Mouse (Mus musculus): ENCODE measurements at regions not wholly inside any gene's neighbourhood (a gene's known extent, or its start where the extent isn't known, plus 50 kb on each side); places are given as distances from the start of the nearest gene placed in this dataset.
A peak's percentile ranks its signal among the peaks of the same experiment; 100 is the strongest.

DNA sequence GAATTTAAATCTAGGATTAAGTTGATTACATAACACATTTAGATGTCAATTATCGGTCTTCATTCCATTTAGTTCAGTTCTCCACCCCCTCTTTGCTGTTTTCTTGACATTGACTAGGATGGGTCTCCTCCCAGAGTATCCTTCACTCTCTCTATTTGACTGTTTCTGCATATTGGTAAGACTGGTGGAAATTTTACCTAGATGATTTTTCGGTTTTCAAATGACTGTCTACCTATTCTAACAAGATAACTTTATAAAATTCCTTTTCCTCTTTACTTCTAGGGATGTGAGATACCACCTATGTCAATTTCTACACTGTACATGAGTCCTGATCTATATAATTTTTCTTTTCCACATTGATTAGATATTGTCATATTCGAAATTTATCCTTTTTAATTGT lies 142.4 kb upstream of the Ccdc54 start:
- H3K9ac ChIP-seq (ENCODE audit: low read depth, low read length): no peak overlapping the region
- H3K36me3 ChIP-seq (ENCODE audit: control insufficient read depth, insufficient read depth, low read length): no peaks in the 10 kb centered on the region
- no peak overlapping the region for H3K27ac ChIP-seq (ENCODE audit: low read depth, low read length)
- no peak overlapping the region for H3K4me2 ChIP-seq
- ATAC-seq (replicated peaks; ENCODE audit: insufficient number of reproducible peaks, low FRiP score, low TSS enrichment): no peak
- 0 out of 2 replicates have a peak, but pooled peaks cover 3% of the 10 kb centered on the region for H3K4me1 ChIP-seq (ENCODE audit: control insufficient read depth, insufficient read depth, low read length)
- no peaks in the 10 kb centered on the region for H3K9me3 ChIP-seq (replicated peaks; ENCODE audit: control insufficient read depth, low read length)
- 86% methylated on average over 3 of the region's 3 CpGs for WGBS (ENCODE audit: insufficient replicate concordance)
- H3K27me3 ChIP-seq (ENCODE audit: control insufficient read depth, insufficient read depth, low read length): no peaks in the 10 kb centered on the region; the same call in 1 of the 2 replicates
- no peak overlapping the region for H3K4me3 ChIP-seq (ENCODE audit: low read depth, low read length)

DNA sequence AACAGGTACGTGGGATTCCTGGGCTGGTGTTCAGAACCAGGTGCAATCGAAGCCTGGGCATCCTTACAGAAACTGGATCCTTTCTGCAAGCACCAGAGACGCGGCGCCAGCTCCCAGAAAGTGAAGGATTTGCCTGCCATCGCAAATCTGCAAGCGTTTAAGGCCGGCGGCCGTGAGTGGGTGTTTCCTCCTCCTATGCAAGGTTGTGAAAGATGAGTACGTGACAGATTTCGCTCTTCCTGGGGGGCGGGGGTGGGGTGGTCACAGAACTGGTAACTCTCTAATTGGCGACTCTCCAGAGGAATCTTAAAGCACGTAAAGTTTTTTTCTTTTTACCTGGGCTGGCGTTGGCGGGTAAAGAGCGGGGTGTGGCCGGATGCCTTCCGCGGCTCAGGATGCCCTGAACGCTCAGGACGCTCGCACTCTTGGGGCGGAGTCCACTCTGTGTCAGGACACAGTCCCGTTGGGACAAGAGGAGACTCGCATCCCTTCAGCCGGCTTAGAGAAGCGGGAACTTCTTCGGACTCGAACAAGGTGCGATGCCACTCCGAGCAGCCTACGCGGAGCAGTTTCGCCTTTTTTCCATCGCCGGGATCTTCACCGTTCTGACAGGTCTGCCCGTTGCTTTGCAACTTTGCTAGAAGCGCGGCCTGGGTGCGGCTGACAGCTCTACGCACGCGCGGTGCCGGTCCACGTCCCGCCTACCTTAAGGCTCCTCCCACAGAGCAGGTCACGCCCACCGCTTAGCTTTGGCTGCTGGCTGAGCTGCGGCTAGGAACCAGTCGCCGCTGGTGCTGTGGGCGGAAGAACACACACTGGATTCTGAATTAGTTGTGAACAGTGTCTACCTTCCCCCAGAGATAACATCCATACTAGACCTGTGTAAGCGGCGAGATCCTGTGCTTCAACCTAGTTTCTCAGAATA lies 141.4 kb upstream of the Ccdc54 start:
- H3K4me2 ChIP-seq: peak overlapping the region; percentile 91
- H3K9ac ChIP-seq (ENCODE audit: low read depth, low read length): peak overlapping the region; percentile 73
- peak overlapping the region; percentile 75 for H3K4me3 ChIP-seq (ENCODE audit: low read depth, low read length)
- H3K27me3 ChIP-seq (ENCODE audit: control insufficient read depth, insufficient read depth, low read length): no peaks in the 10 kb centered on the region; the same call in 1 of the 2 replicates
- peak; percentile 95 for ATAC-seq (replicated peaks; ENCODE audit: insufficient number of reproducible peaks, low FRiP score, low TSS enrichment)
- no peaks in the 10 kb centered on the region for H3K36me3 ChIP-seq (ENCODE audit: control insufficient read depth, insufficient read depth, low read length)
- WGBS (ENCODE audit: insufficient replicate concordance): under 1% methylated on average over 58 of the region's 58 CpGs
- H3K27ac ChIP-seq (ENCODE audit: low read depth, low read length): 0 out of 2 replicates have a peak overlapping the region, but pooled peaks have one; percentile 50
- H3K4me1 ChIP-seq (ENCODE audit: control insufficient read depth, insufficient read depth, low read length): 0 out of 2 replicates have a peak, but pooled peaks cover 3% of the 10 kb centered on the region
- no peaks in the 10 kb centered on the region for H3K9me3 ChIP-seq (replicated peaks; ENCODE audit: control insufficient read depth, low read length)

DNA sequence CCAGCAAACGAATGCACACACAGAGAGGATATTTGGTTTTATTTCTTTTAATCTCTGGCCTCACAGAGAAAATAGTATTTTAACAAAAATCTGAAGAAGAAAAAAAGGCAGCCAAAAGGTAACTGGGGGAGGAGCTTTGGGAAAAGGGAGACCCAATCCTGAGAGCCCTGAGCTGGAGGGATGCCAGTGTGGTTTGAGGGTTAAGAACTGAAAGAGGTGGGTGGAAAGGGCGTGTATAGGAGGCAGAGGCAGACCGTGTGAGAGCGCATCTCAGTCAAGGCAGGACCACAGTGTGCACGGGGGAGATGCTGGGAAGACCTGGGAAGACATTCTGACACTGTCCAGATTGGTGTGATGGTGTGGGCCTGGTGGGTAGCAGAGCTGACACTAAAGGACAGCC lies 138.4 kb upstream of the Ccdc54 start:
- no peak for ATAC-seq (replicated peaks; ENCODE audit: insufficient number of reproducible peaks, low FRiP score, low TSS enrichment)
- no peak overlapping the region for H3K4me2 ChIP-seq
- H3K36me3 ChIP-seq (ENCODE audit: control insufficient read depth, insufficient read depth, low read length): no peaks in the 10 kb centered on the region
- H3K4me3 ChIP-seq (ENCODE audit: low read depth, low read length): no peak overlapping the region
- no peaks in the 10 kb centered on the region for H3K9me3 ChIP-seq (replicated peaks; ENCODE audit: control insufficient read depth, low read length)
- no peak overlapping the region for H3K27ac ChIP-seq (ENCODE audit: low read depth, low read length)
- no peak overlapping the region for H3K9ac ChIP-seq (ENCODE audit: low read depth, low read length)
- 0 out of 2 replicates have a peak, but pooled peaks cover 3% of the 10 kb centered on the region for H3K4me1 ChIP-seq (ENCODE audit: control insufficient read depth, insufficient read depth, low read length)
- H3K27me3 ChIP-seq (ENCODE audit: control insufficient read depth, insufficient read depth, low read length): no peaks in the 10 kb centered on the region; the same call in 1 of the 2 replicates
- WGBS (ENCODE audit: insufficient replicate concordance): 59% methylated on average over 5 of the region's 5 CpGs

DNA sequence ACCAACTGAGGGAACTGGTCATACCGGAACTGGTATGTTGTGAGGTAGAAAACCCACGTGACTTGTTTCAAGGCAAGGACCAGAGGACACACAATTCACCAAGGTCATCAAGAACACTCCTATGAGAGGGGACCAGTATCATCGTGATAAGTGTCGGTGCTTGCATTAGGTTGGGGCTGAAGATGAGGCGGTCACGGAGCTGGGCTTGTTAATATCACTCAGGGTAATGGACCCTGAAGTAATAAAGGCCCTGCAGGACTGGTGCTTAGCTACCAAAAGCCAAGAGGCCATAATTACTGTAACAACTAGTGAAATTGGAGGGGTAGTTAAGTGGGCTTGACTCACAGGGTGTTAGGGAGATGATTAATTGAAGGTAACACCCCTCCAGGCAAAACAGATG lies 132.2 kb upstream of the Ccdc54 start:
- Histone ChIP-seq H3K27ac (ENCODE audit: low read depth, low read length) (no peak overlapping the region), H3K9ac (ENCODE audit: low read depth, low read length) (no peak overlapping the region), H3K36me3 (ENCODE audit: control insufficient read depth, insufficient read depth, low read length) (no peaks in the 10 kb centered on the region), H3K4me1 (ENCODE audit: control insufficient read depth, insufficient read depth, low read length) (no peaks in the 10 kb centered on the region), H3K27me3 (ENCODE audit: control insufficient read depth, insufficient read depth, low read length) (no peaks in the 10 kb centered on the region), H3K4me2 (no peak overlapping the region), H3K4me3 (ENCODE audit: low read depth, low read length) (no peak overlapping the region), H3K9me3 (replicated peaks; ENCODE audit: control insufficient read depth, low read length) (no peaks in the 10 kb centered on the region)
- WGBS (ENCODE audit: insufficient replicate concordance): 84% methylated on average over 6 of the region's 6 CpGs
- ATAC-seq (replicated peaks; ENCODE audit: insufficient number of reproducible peaks, low FRiP score, low TSS enrichment): no peak

DNA sequence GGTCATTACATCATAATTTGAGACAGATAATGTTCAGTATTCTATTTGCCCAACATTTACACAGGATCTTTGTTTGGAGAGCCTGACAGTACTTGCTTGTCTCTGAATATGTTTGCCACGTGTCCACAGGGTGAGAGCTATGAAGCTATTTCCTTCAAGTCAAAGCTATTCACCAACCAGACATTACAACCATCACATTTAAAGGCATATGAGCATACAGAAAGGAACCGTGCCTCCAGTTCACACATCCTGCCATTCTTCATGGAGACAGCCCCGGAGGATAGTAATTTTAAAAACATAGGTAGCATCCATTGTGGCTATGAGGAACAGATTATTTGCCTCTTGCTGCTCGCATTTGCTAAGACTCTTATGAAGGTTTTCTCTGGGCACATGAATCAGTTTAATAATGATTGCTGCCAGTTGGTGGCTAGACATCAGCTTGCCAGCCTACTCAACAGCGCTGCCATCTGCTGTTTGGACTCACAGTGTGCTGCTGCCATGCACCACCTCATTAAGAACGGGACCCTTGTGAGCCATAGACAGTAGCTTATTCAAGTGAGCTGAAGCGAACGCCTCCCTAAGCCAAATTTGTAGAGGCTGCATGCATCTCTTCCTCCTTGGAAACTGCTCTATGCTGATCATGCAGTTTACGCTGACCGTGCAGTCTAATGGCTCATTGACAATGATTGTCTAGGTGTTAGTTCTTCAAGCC lies 126.5 kb upstream of the Ccdc54 start:
- no peaks in the 10 kb centered on the region for H3K4me1 ChIP-seq (ENCODE audit: control insufficient read depth, insufficient read depth, low read length)
- H3K27ac ChIP-seq (ENCODE audit: low read depth, low read length): no peak overlapping the region
- H3K36me3 ChIP-seq (ENCODE audit: control insufficient read depth, insufficient read depth, low read length): no peaks in the 10 kb centered on the region
- no peak overlapping the region for H3K4me2 ChIP-seq
- ATAC-seq (replicated peaks; ENCODE audit: insufficient number of reproducible peaks, low FRiP score, low TSS enrichment): no peak
- no peak overlapping the region for H3K9ac ChIP-seq (ENCODE audit: low read depth, low read length)
- H3K4me3 ChIP-seq (ENCODE audit: low read depth, low read length): no peak overlapping the region
- WGBS (ENCODE audit: insufficient replicate concordance): 70% methylated on average over 10 of the region's 10 CpGs
- no peaks in the 10 kb centered on the region for H3K9me3 ChIP-seq (replicated peaks; ENCODE audit: control insufficient read depth, low read length)
- H3K27me3 ChIP-seq (ENCODE audit: control insufficient read depth, insufficient read depth, low read length): no peaks in the 10 kb centered on the region

DNA sequence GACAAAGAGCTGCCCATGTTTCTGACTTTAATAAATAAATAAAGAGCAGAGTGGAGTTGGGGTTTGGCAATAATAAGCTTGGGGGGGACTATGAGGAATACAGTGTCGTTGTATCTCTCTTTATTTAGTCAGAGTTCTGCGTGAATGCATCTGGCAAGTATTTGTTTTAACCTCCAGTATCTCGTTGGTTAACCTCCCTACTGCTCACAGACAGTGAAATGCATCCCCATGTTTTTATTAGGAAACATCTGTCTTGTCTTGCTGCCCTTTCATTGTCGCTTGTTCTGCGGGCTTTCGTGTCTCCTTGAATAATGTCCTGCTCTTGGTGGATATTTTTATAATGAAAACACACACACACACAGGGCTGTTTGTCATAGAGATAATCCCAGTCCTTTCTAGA lies 118.8 kb upstream of the Ccdc54 start:
- Histone ChIP-seq H3K4me3 (ENCODE audit: low read depth, low read length) (no peak overlapping the region), H3K4me1 (ENCODE audit: control insufficient read depth, insufficient read depth, low read length) (no peaks in the 10 kb centered on the region), H3K4me2 (no peak overlapping the region), H3K27ac (ENCODE audit: low read depth, low read length) (no peak overlapping the region), H3K9me3 (replicated peaks; ENCODE audit: control insufficient read depth, low read length) (no peaks in the 10 kb centered on the region), H3K9ac (ENCODE audit: low read depth, low read length) (no peak overlapping the region), H3K27me3 (ENCODE audit: control insufficient read depth, insufficient read depth, low read length) (no peaks in the 10 kb centered on the region), H3K36me3 (ENCODE audit: control insufficient read depth, insufficient read depth, low read length) (no peaks in the 10 kb centered on the region)
- WGBS (ENCODE audit: insufficient replicate concordance): 62% methylated on average over 6 of the region's 6 CpGs
- no peak for ATAC-seq (replicated peaks; ENCODE audit: insufficient number of reproducible peaks, low FRiP score, low TSS enrichment)

DNA sequence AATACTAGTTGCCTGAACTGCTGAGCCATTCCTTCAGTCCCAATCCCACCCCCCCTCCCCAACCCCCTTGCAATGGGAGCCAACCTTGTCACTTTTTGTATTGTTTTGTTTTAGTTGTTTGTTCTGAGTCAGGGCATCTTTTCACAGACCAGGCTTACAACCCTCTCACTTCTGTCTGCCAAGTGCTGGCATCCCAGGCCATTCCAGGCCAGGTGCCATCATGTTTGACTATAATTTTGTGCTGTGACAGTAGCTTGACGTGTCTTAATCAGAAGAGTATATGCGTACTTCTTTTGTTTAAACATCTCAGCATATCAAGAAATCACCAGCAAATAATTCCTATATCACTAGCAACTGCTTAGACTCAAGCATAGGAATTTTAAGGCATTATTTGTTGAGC lies 117.0 kb upstream of the Ccdc54 start:
- Histone ChIP-seq H3K9me3 (replicated peaks; ENCODE audit: control insufficient read depth, low read length) (no peaks in the 10 kb centered on the region), H3K27me3 (ENCODE audit: control insufficient read depth, insufficient read depth, low read length) (no peaks in the 10 kb centered on the region), H3K36me3 (ENCODE audit: control insufficient read depth, insufficient read depth, low read length) (no peaks in the 10 kb centered on the region), H3K27ac (ENCODE audit: low read depth, low read length) (no peak overlapping the region), H3K4me2 (no peak overlapping the region), H3K4me1 (ENCODE audit: control insufficient read depth, insufficient read depth, low read length) (no peaks in the 10 kb centered on the region), H3K9ac (ENCODE audit: low read depth, low read length) (no peak overlapping the region), H3K4me3 (ENCODE audit: low read depth, low read length) (no peak overlapping the region)
- no peak for ATAC-seq (replicated peaks; ENCODE audit: insufficient number of reproducible peaks, low FRiP score, low TSS enrichment)
- WGBS (ENCODE audit: insufficient replicate concordance): 82% methylated on average over 2 of the region's 2 CpGs

DNA sequence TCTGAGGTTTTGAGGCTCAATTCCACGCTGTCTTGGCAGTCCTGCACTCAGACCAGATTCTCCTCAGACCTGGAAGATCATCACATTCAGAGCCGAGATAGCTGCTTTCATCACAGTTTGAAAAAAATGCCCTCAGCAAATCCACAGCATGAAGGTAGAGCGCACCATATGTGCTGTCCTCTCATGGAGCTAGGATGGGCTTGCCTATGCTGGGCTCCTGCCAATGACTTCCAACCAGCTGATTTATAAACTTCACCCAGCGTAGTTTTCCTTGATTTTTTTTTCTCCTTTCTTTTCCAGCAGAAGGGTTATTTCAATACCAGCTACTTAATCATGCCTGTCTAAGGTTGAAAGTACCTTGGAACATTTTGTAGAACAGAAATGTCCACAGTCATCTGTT lies 115.0 kb upstream of the Ccdc54 start:
- no peaks in the 10 kb centered on the region for H3K9me3 ChIP-seq (replicated peaks; ENCODE audit: control insufficient read depth, low read length)
- no peak overlapping the region for H3K4me3 ChIP-seq (ENCODE audit: low read depth, low read length)
- no peaks in the 10 kb centered on the region for H3K27me3 ChIP-seq (ENCODE audit: control insufficient read depth, insufficient read depth, low read length)
- 58% methylated on average over 4 of the region's 4 CpGs for WGBS (ENCODE audit: insufficient replicate concordance)
- H3K36me3 ChIP-seq (ENCODE audit: control insufficient read depth, insufficient read depth, low read length): no peaks in the 10 kb centered on the region
- no peaks in the 10 kb centered on the region for H3K4me1 ChIP-seq (ENCODE audit: control insufficient read depth, insufficient read depth, low read length)
- ATAC-seq (replicated peaks; ENCODE audit: insufficient number of reproducible peaks, low FRiP score, low TSS enrichment): no peak
- no peak overlapping the region for H3K27ac ChIP-seq (ENCODE audit: low read depth, low read length)
- no peak overlapping the region for H3K9ac ChIP-seq (ENCODE audit: low read depth, low read length)
- no peak overlapping the region for H3K4me2 ChIP-seq

Measured in heart, embryonic 11.5 days (tissue).